Mouse (Mus musculus) brain, embryonic 14.5 days (tissue): ENCODE results near the gene Aebp2.

Experiments
- CTCF ChIP-seq: fragments of 200-500 bp; IDR thresholded peaks from 2 replicates; pipeline ENCODE4 v1.5.1; 2012; ENCODE audit warnings: inconsistent platforms, mild to moderate bottlenecking, moderate library complexity, borderline replicate concordance; ENCODE audit not compliant: insufficient read depth, insufficient read length; ENCODE audit errors: extremely low read depth
- POLR2A ChIP-seq: fragments of 200-500 bp; IDR thresholded peaks from 2 replicates; pipeline ENCODE4 v1.6.1; 2012; ENCODE audit warnings: mild to moderate bottlenecking, inconsistent platforms, borderline replicate concordance; ENCODE audit not compliant: poor library complexity, insufficient read depth, insufficient read length, severe bottlenecking; ENCODE audit errors: extremely low read depth

DNA sequence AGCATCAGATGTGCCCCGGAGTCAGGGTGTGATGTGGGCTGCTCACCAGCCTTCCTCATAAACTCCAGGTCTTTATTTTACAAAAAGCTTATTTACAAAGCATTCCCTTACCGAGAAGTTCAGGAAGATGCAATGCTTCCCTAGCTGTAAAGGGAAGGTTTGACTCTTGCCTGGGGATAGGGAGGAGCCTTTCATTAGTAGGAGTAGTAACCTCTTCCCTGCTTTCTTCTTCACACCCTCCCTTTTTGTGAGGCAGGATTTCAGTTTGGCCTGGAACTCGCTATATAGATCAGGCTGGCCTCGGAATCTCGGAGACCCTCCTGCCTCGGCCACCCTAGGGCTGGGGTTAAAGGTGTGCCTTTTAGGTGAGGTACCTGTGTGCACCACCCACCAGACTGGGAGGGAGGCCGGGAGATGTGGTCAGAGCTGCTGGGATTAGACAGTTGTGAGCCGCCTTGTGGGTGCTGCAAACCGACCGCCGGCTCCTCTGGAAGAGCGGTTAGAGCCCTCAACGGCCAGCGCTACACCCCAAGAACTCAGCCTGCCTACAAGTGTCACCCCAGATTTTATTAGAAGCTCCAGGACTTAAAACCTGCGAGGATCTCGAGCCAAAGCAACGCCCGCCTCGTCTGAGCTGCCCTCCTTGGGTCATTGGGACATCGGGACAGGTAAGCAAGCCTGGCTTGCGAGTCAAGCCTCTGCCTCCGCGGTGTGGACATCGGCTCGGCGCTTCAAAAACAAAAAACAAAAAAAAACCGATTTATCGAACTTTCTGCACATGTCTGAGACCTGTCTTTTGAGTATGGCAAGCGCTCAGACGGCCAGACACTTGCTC is at the start of gene Aebp2:
- TF ChIP-seq CTCF (no peak), POLR2A (no peak)
